Mouse (Mus musculus): ENCODE measurements around the gene Ethe1. TPM values are rescaled to one million over a fixed set of nuclear protein-coding genes. Genes with fewer than 3 reads are reported as not detected.

Gene Ethe1
- polyA plus RNA-seq, 1 experiment from 2014 or later = 28.2 TPM

- Histone ChIP-seq H3K27me3 (no peaks in the 10 kb centered on the region), H3K36me3 (peaks cover 72% of the 10 kb centered on the region), H3K4me2 (replicated peaks) (no peak overlapping the region), H3K9me3 (no peaks in the 10 kb centered on the region), H3K27ac (no peak overlapping the region), H3K4me1 (no peaks in the 10 kb centered on the region), H3K4me3 (no peak overlapping the region), H3K9ac (no peak overlapping the region)
- no peak for ATAC-seq (ENCODE audit: low FRiP score, low read depth)
- 86% methylated on average over 4 of the region's 4 CpGs for whole genome bisulfite sequencing
Measured at GRCm38 (mm10) chr7:24561450-24561849, 25.9 kb upstream of the Ethe1 start.

GRCm38 (mm10) chr7:24563191-24563836 is 24.0 kb upstream of the Ethe1 start:
- WGBS = 89% methylated on average over 8 of the region's 8 CpGs
- Histone ChIP-seq H3K27ac (no peak overlapping the region), H3K4me1 (no peaks in the 10 kb centered on the region), H3K4me2 (replicated peaks) (no peak overlapping the region), H3K4me3 (no peak overlapping the region), H3K36me3 (peaks cover 80% of the 10 kb centered on the region), H3K9me3 (no peaks in the 10 kb centered on the region), H3K27me3 (no peaks in the 10 kb centered on the region), H3K9ac (no peak overlapping the region)
- ATAC-seq (ENCODE audit: low FRiP score, low read depth) = no peak

- H3K36me3 ChIP-seq = peaks cover 84% of the 10 kb centered on the region
- no peaks in the 10 kb centered on the region for H3K4me1 ChIP-seq
- no peaks in the 10 kb centered on the region for H3K27me3 ChIP-seq
- ATAC-seq (ENCODE audit: low FRiP score, low read depth) = no peak
- no peak overlapping the region for H3K4me3 ChIP-seq
- no peak overlapping the region for H3K27ac ChIP-seq
- no peak overlapping the region for H3K9ac ChIP-seq
- H3K4me2 ChIP-seq (replicated peaks) = no peak overlapping the region
- 89% methylated on average over 4 of the region's 4 CpGs for WGBS
- no peaks in the 10 kb centered on the region for H3K9me3 ChIP-seq
Measured at GRCm38 (mm10) chr7:24563837-24564206, 23.5 kb upstream of the Ethe1 start.

- no peaks in the 10 kb centered on the region for H3K9me3 ChIP-seq
- ATAC-seq (ENCODE audit: low FRiP score, low read depth) = no peak
- 63% methylated on average over 6 of the region's 6 CpGs for WGBS
- H3K27me3 ChIP-seq = no peaks in the 10 kb centered on the region
- no peak overlapping the region for H3K9ac ChIP-seq
- no peak overlapping the region for H3K4me3 ChIP-seq
- H3K36me3 ChIP-seq = peaks cover 83% of the 10 kb centered on the region
- no peak overlapping the region for H3K4me2 ChIP-seq (replicated peaks)
- H3K4me1 ChIP-seq = no peaks in the 10 kb centered on the region
- no peak overlapping the region for H3K27ac ChIP-seq
Measured at GRCm38 (mm10) chr7:24564607-24565265, 22.6 kb upstream of the Ethe1 start.

GRCm38 (mm10) chr7:24565627-24566026 is 21.7 kb upstream of the Ethe1 start:
- H3K27ac ChIP-seq = no peak overlapping the region
- H3K4me3 ChIP-seq = no peak overlapping the region

GRCm38 (mm10) chr7:24566206-24566605 is 21.1 kb upstream of the Ethe1 start:
- H3K4me3 ChIP-seq = no peak overlapping the region
- 92% methylated on average over 9 of the region's 9 CpGs for WGBS
- no peak overlapping the region for H3K27ac ChIP-seq
- H3K27me3 ChIP-seq = no peaks in the 10 kb centered on the region
- no peak for ATAC-seq (ENCODE audit: low FRiP score, low read depth)
- no peaks in the 10 kb centered on the region for H3K9me3 ChIP-seq
- H3K36me3 ChIP-seq = peaks cover 83% of the 10 kb centered on the region
- H3K4me2 ChIP-seq (replicated peaks) = no peak overlapping the region
- no peak overlapping the region for H3K9ac ChIP-seq
- H3K4me1 ChIP-seq = no peaks in the 10 kb centered on the region

More at GRCm38 (mm10) chr7:24565627-24566026, 21.7 kb upstream of the Ethe1 start:
- Histone ChIP-seq H3K36me3 (peaks cover 83% of the 10 kb centered on the region), H3K4me2 (replicated peaks) (no peak overlapping the region), H3K4me1 (no peaks in the 10 kb centered on the region), H3K9ac (no peak overlapping the region), H3K27me3 (no peaks in the 10 kb centered on the region), H3K9me3 (no peaks in the 10 kb centered on the region)
- WGBS = 95% methylated on average over 11 of the region's 11 CpGs
- ATAC-seq (ENCODE audit: low FRiP score, low read depth) = no peak

GRCm38 (mm10) chr7:24568512-24568911 is 18.8 kb upstream of the Ethe1 start:
- no peak overlapping the region for H3K27ac ChIP-seq
- H3K4me3 ChIP-seq = no peak overlapping the region
- no peak overlapping the region for H3K9ac ChIP-seq
- no peaks in the 10 kb centered on the region for H3K4me1 ChIP-seq
- H3K9me3 ChIP-seq = no peaks in the 10 kb centered on the region
- no peaks in the 10 kb centered on the region for H3K27me3 ChIP-seq
- no peak overlapping the region for H3K4me2 ChIP-seq (replicated peaks)
- peaks cover 88% of the 10 kb centered on the region for H3K36me3 ChIP-seq
- no peak for ATAC-seq (ENCODE audit: low FRiP score, low read depth)
- WGBS = 87% methylated on average over 4 of the region's 4 CpGs

GRCm38 (mm10) chr7:24571071-24571470 is 16.3 kb upstream of the Ethe1 start:
- no peak overlapping the region for H3K4me3 ChIP-seq
- no peak overlapping the region for H3K9ac ChIP-seq
- H3K4me2 ChIP-seq (replicated peaks) = no peak overlapping the region
- no peak for ATAC-seq (ENCODE audit: low FRiP score, low read depth)
- H3K9me3 ChIP-seq = no peaks in the 10 kb centered on the region
- no peaks in the 10 kb centered on the region for H3K4me1 ChIP-seq
- no peak overlapping the region for H3K27ac ChIP-seq
- WGBS = 77% methylated on average over 4 of the region's 4 CpGs
- H3K27me3 ChIP-seq = no peaks in the 10 kb centered on the region
- H3K36me3 ChIP-seq = peaks cover 83% of the 10 kb centered on the region

GRCm38 (mm10) chr7:24572455-24572854 is 14.9 kb upstream of the Ethe1 start:
- Histone ChIP-seq H3K27ac (no peak overlapping the region), H3K36me3 (peaks cover 69% of the 10 kb centered on the region), H3K27me3 (no peaks in the 10 kb centered on the region), H3K4me1 (no peaks in the 10 kb centered on the region), H3K4me2 (replicated peaks) (no peak overlapping the region), H3K9ac (no peak overlapping the region), H3K4me3 (no peak overlapping the region), H3K9me3 (no peaks in the 10 kb centered on the region)
- no peak for ATAC-seq (ENCODE audit: low FRiP score, low read depth)
- WGBS = 62% methylated on average over 5 of the region's 5 CpGs

GRCm38 (mm10) chr7:24574224-24574796 is 13.0 kb upstream of the Ethe1 start:
- WGBS = 64% methylated on average over 12 of the region's 12 CpGs
- no peaks in the 10 kb centered on the region for H3K27me3 ChIP-seq
- no peaks in the 10 kb centered on the region for H3K9me3 ChIP-seq
- no peaks in the 10 kb centered on the region for H3K4me1 ChIP-seq
- H3K27ac ChIP-seq = no peak overlapping the region
- H3K36me3 ChIP-seq = peaks cover 50% of the 10 kb centered on the region
- no peak for ATAC-seq (ENCODE audit: low FRiP score, low read depth)
- H3K4me3 ChIP-seq = no peak overlapping the region
- no peak overlapping the region for H3K4me2 ChIP-seq (replicated peaks)
- no peak overlapping the region for H3K9ac ChIP-seq

- Histone ChIP-seq H3K9ac (no peak overlapping the region), H3K4me3 (no peak overlapping the region), H3K9me3 (no peaks in the 10 kb centered on the region), H3K27me3 (no peaks in the 10 kb centered on the region), H3K4me1 (no peaks in the 10 kb centered on the region), H3K27ac (no peak overlapping the region), H3K4me2 (replicated peaks) (no peak overlapping the region), H3K36me3 (peaks cover 16% of the 10 kb centered on the region)
- ATAC-seq (ENCODE audit: low FRiP score, low read depth) = no peak
- 89% methylated on average over 10 of the region's 10 CpGs for WGBS
Measured at GRCm38 (mm10) chr7:24577811-24578210, 9.5 kb upstream of the Ethe1 start.

GRCm38 (mm10) chr7:24584876-24585275 is 2.5 kb upstream of the Ethe1 start:
- Histone ChIP-seq H3K27me3 (peaks cover 32% of the 10 kb centered on the region), H3K9ac (no peak overlapping the region), H3K4me1 (peaks cover 4% of the 10 kb centered on the region; the same call in 1 of the 2 replicates), H3K4me2 (replicated peaks) (no peak overlapping the region), H3K27ac (no peak overlapping the region), H3K9me3 (no peaks in the 10 kb centered on the region), H3K4me3 (no peak overlapping the region), H3K36me3 (no peaks in the 10 kb centered on the region)
- 86% methylated on average over 6 of the region's 6 CpGs for WGBS
- no peak for ATAC-seq (ENCODE audit: low FRiP score, low read depth)
